Mouse (Mus musculus): ENCODE data around the gene Tgfb1i1.

- no peak for TF ChIP-seq CTCF (IDR thresholded peaks at IDR 0.05; ENCODE audit: low read depth, low read length)
- TF ChIP-seq POLR2A (IDR thresholded peaks at IDR 0.05; ENCODE audit: extremely low read depth, insufficient read depth, low read length) = no peak
Measured at GRCm38 (mm10) chr7:128244410-128245025, 2.1 kb upstream of the Tgfb1i1 start.

Data from liver, adult 2 months (tissue).